Mouse (Mus musculus): ENCODE results near the gene Gm10842. TPM values are rescaled to one million over a fixed set of nuclear protein-coding genes. Genes with fewer than 3 reads are reported as not detected.
"Not testable (repeated sequence)": the region's sequence is repeated elsewhere in the genome, so short reads cannot be mapped to it uniquely, and the experiment has no call there.

The Gm10842 gene
- polyA plus RNA-seq (2015; fragmentation: Nextera tagmentation; extraction: Ambion mirVana): not detected in 2 replicates

- WGBS: 75% methylated on average over 3 of the region's 3 CpGs
Measured at GRCm38 (mm10) chr11:105146593-105146992, at the start of gene Gm10842. Gm10842 (plus strand) TSS chr11:105146893.

GRCm38 (mm10) chr11:105112448-105112847 is 34.2 kb upstream of the Gm10842 start:
- not testable (repeated sequence) for H3K36me3 ChIP-seq (ENCODE audit: control insufficient read depth, insufficient read depth, low read length); H3K27ac ChIP-seq (replicated peaks); H3K4me3 ChIP-seq (ENCODE audit: low read depth, low read length); H3K9ac ChIP-seq (ENCODE audit: low read length); ATAC-seq (ENCODE audit: low FRiP score, low TSS enrichment); H3K27me3 ChIP-seq (ENCODE audit: control insufficient read depth, insufficient read depth, low read length); H3K4me1 ChIP-seq (replicated peaks; ENCODE audit: control insufficient read depth, insufficient read depth); H3K4me2 ChIP-seq (replicated peaks; ENCODE audit: low read depth); H3K9me3 ChIP-seq (ENCODE audit: control insufficient read depth, low read length); DNase-seq (ENCODE audit: low spot score)
- WGBS: 82% methylated on average over 19 of the region's 22 CpGs

More at GRCm38 (mm10) chr11:105146593-105146992, at the start of gene Gm10842:
- H3K9me3 ChIP-seq (ENCODE audit: control insufficient read depth, low read length): no peaks in the 10 kb centered on the region
- H3K4me3 ChIP-seq (ENCODE audit: low read depth, low read length): no peak within 1 kb of the TSS
- H3K27me3 ChIP-seq (ENCODE audit: control insufficient read depth, insufficient read depth, low read length): no peaks in the 10 kb centered on the region
- no peaks in the 10 kb centered on the region for H3K36me3 ChIP-seq (ENCODE audit: control insufficient read depth, insufficient read depth, low read length)
- no peaks in the 10 kb centered on the region for H3K4me1 ChIP-seq (replicated peaks; ENCODE audit: control insufficient read depth, insufficient read depth)
- H3K9ac ChIP-seq (ENCODE audit: low read length): no peak within 1 kb of the TSS
- ATAC-seq (ENCODE audit: low FRiP score, low TSS enrichment) (no peak), DNase-seq (ENCODE audit: low spot score) (no peak)
- H3K27ac ChIP-seq (replicated peaks): no peak within 1 kb of the TSS
- TF ChIP-seq EP300 (optimal IDR thresholded peaks at IDR 0.05) (no peak), CTCF (IDR thresholded peaks at IDR 0.05; ENCODE audit: low read depth) (no peak)
- no peak within 1 kb of the TSS for H3K4me2 ChIP-seq (replicated peaks; ENCODE audit: low read depth)

GRCm38 (mm10) chr11:105117814-105118213 is 28.9 kb upstream of the Gm10842 start:
- Histone ChIP-seq H3K4me3 (ENCODE audit: low read depth, low read length) (no peak overlapping the region), H3K4me1 (replicated peaks; ENCODE audit: control insufficient read depth, insufficient read depth) (no peaks in the 10 kb centered on the region), H3K36me3 (ENCODE audit: control insufficient read depth, insufficient read depth, low read length) (no peaks in the 10 kb centered on the region), H3K27ac (replicated peaks) (no peak overlapping the region), H3K9me3 (ENCODE audit: control insufficient read depth, low read length) (no peaks in the 10 kb centered on the region), H3K27me3 (ENCODE audit: control insufficient read depth, insufficient read depth, low read length) (no peaks in the 10 kb centered on the region), H3K9ac (ENCODE audit: low read length) (no peak overlapping the region), H3K4me2 (replicated peaks; ENCODE audit: low read depth) (no peak overlapping the region)
- WGBS: 87% methylated on average over 7 of the region's 7 CpGs
- ATAC-seq (ENCODE audit: low FRiP score, low TSS enrichment) (no peak), DNase-seq (ENCODE audit: low spot score) (no peak)
- TF ChIP-seq CTCF (IDR thresholded peaks at IDR 0.05; ENCODE audit: low read depth) (no peak), EP300 (optimal IDR thresholded peaks at IDR 0.05) (no peak)

- H3K9me3 ChIP-seq (ENCODE audit: control insufficient read depth, low read length): no peaks in the 10 kb centered on the region
- no peak overlapping the region for H3K4me3 ChIP-seq (ENCODE audit: low read depth, low read length)
- ATAC-seq (ENCODE audit: low FRiP score, low TSS enrichment) (no peak), DNase-seq (ENCODE audit: low spot score) (no peak)
- 25% methylated on average over 4 of the region's 4 CpGs for WGBS
- H3K27me3 ChIP-seq (ENCODE audit: control insufficient read depth, insufficient read depth, low read length): no peaks in the 10 kb centered on the region
- H3K27ac ChIP-seq (replicated peaks): no peak overlapping the region
- no peak overlapping the region for H3K9ac ChIP-seq (ENCODE audit: low read length)
- TF ChIP-seq EP300 (optimal IDR thresholded peaks at IDR 0.05): no peak
- TF ChIP-seq CTCF (IDR thresholded peaks at IDR 0.05; ENCODE audit: low read depth): no peak
- no peak overlapping the region for H3K4me2 ChIP-seq (replicated peaks; ENCODE audit: low read depth)
- H3K4me1 ChIP-seq (replicated peaks; ENCODE audit: control insufficient read depth, insufficient read depth): no peaks in the 10 kb centered on the region
- H3K36me3 ChIP-seq (ENCODE audit: control insufficient read depth, insufficient read depth, low read length): no peaks in the 10 kb centered on the region
Measured at GRCm38 (mm10) chr11:105120551-105121061, 26.1 kb upstream of the Gm10842 start.

- not testable (repeated sequence) for H3K4me1 ChIP-seq (replicated peaks; ENCODE audit: control insufficient read depth, insufficient read depth); H3K27ac ChIP-seq (replicated peaks); H3K9me3 ChIP-seq (ENCODE audit: control insufficient read depth, low read length); H3K9ac ChIP-seq (ENCODE audit: low read length); H3K27me3 ChIP-seq (ENCODE audit: control insufficient read depth, insufficient read depth, low read length); DNase-seq (ENCODE audit: low spot score); H3K4me2 ChIP-seq (replicated peaks; ENCODE audit: low read depth); H3K36me3 ChIP-seq (ENCODE audit: control insufficient read depth, insufficient read depth, low read length); H3K4me3 ChIP-seq (ENCODE audit: low read depth, low read length); ATAC-seq (ENCODE audit: low FRiP score, low TSS enrichment)
- TF ChIP-seq CTCF (IDR thresholded peaks at IDR 0.05; ENCODE audit: low read depth): peak; percentile 22; the same call in 1 of the 2 replicates
- WGBS: 72% methylated on average over 5 of the region's 5 CpGs
Measured at GRCm38 (mm10) chr11:105121792-105122191, 24.9 kb upstream of the Gm10842 start.

- TF ChIP-seq CTCF (IDR thresholded peaks at IDR 0.05; ENCODE audit: low read depth): peak; percentile 80
- TF ChIP-seq EP300 (optimal IDR thresholded peaks at IDR 0.05): no peak
- ATAC-seq (ENCODE audit: low FRiP score, low TSS enrichment): no peak
- 3% methylated on average over 9 of the region's 9 CpGs for WGBS
- DNase-seq (ENCODE audit: low spot score): peak; percentile 41
- Histone ChIP-seq H3K9me3 (ENCODE audit: control insufficient read depth, low read length) (no peaks in the 10 kb centered on the region), H3K4me2 (replicated peaks; ENCODE audit: low read depth) (no peak overlapping the region), H3K36me3 (ENCODE audit: control insufficient read depth, insufficient read depth, low read length) (no peaks in the 10 kb centered on the region), H3K4me1 (replicated peaks; ENCODE audit: control insufficient read depth, insufficient read depth) (0 out of 2 replicates have a peak, but pooled peaks cover 4% of the 10 kb centered on the region), H3K27me3 (ENCODE audit: control insufficient read depth, insufficient read depth, low read length) (no peaks in the 10 kb centered on the region), H3K9ac (ENCODE audit: low read length) (no peak overlapping the region), H3K4me3 (ENCODE audit: low read depth, low read length) (no peak overlapping the region), H3K27ac (replicated peaks) (no peak overlapping the region)
Measured at GRCm38 (mm10) chr11:105123986-105124385, 22.7 kb upstream of the Gm10842 start.

All from stomach, postnatal 0 days (tissue).